Mouse (Mus musculus): Measurements from ENCODE around the gene Nav3.

- TF ChIP-seq CTCF (IDR thresholded peaks at IDR 0.05; ENCODE audit: low read depth) (no peak), EP300 (IDR thresholded peaks at IDR 0.05; ENCODE audit: low read depth) (no peak)
These were observed 42.6 kb downstream of the Nav3 start for GRCm38 (mm10) chr10:110413281-110413897.
